Mouse (Mus musculus) bone marrow macrophage, adult 2 months (primary cell): ENCODE measurements around the gene Ola1. TPM values are rescaled to one million over a fixed set of nuclear protein-coding genes. Genes with fewer than 3 reads are reported as not detected.

ENCODE experiments used
- H3K27ac ChIP-seq: 2 replicates; pipeline ENCODE4 v1.5.1; 2012; ENCODE audit warnings: low read depth, low read length; ENCODE audit not compliant: insufficient read depth
- H3K4me1 ChIP-seq: 2 replicates; pipeline ENCODE4 v1.6.1; 2012; ENCODE audit warnings: low read length; ENCODE audit not compliant: control insufficient read depth, insufficient read depth
- H3K4me3 ChIP-seq: 2 replicates; pipeline ENCODE4 v1.5.1; 2012; ENCODE audit warnings: mild to moderate bottlenecking, low read length, moderate library complexity; ENCODE audit not compliant: insufficient read depth
- CTCF ChIP-seq: IDR thresholded peaks from 2 replicates; pipeline ENCODE4 v1.5.1; 2012; ENCODE audit warnings: low read depth, mild to moderate bottlenecking, low read length, moderate library complexity
- POLR2A ChIP-seq: IDR thresholded peaks from 2 replicates; pipeline ENCODE4 v1.6.1; 2012; ENCODE audit warnings: mild to moderate bottlenecking, low read depth, low read length, borderline replicate concordance
- polyA plus RNA-seq: library from polyadenylated mRNA; stranded (reverse); fragments of >200 nt; gene quantifications from 2 replicates; pipeline ENCODE4 v1.2.4, GENCODE M21; 2012; ENCODE audit not compliant: missing spikeins, insufficient read depth, insufficient read length

The Ola1 gene
- polyA plus RNA-seq, 1 experiment: 60.5 TPM

GRCm38 (mm10) chr2:73071201-73071600 lies 147.5 kb downstream of the Ola1 start:
- Histone ChIP-seq H3K4me1 (peaks cover 3% of the 10 kb centered on the region; the same call in 1 of the 2 replicates), H3K27ac (no peak overlapping the region), H3K4me3 (no peak overlapping the region)
- TF ChIP-seq POLR2A (no peak), CTCF (no peak)

- no peak overlapping the region for H3K4me3 ChIP-seq
- H3K27ac ChIP-seq: no peak overlapping the region
- TF ChIP-seq CTCF (no peak), POLR2A (no peak)
- H3K4me1 ChIP-seq: peaks cover 3% of the 10 kb centered on the region; the same call in 1 of the 2 replicates
Measured at GRCm38 (mm10) chr2:73070449-73071076, 148.2 kb downstream of the Ola1 start.

- no peak for TF ChIP-seq CTCF
- no peak for TF ChIP-seq POLR2A
- Histone ChIP-seq H3K27ac (no peak overlapping the region), H3K4me3 (no peak overlapping the region), H3K4me1 (peaks cover 3% of the 10 kb centered on the region; the same call in 1 of the 2 replicates)
Measured at GRCm38 (mm10) chr2:73069223-73069825, 149.4 kb downstream of the Ola1 start.

- 0 out of 2 replicates have a peak, but pooled peaks have one; percentile 24 for TF ChIP-seq CTCF
- TF ChIP-seq POLR2A: no peak
- Histone ChIP-seq H3K27ac (no peak overlapping the region), H3K4me1 (peaks cover 21% of the 10 kb centered on the region), H3K4me3 (no peak overlapping the region)
Measured at GRCm38 (mm10) chr2:73066307-73067167, 152.2 kb downstream of the Ola1 start.

GRCm38 (mm10) chr2:73063911-73064619 lies 154.7 kb downstream of the Ola1 start:
- Histone ChIP-seq H3K4me3 (no peak overlapping the region), H3K4me1 (peaks cover 22% of the 10 kb centered on the region), H3K27ac (no peak overlapping the region)
- no peak for TF ChIP-seq POLR2A
- no peak for TF ChIP-seq CTCF

- Histone ChIP-seq H3K4me3 (no peak overlapping the region), H3K27ac (no peak overlapping the region), H3K4me1 (peaks cover 34% of the 10 kb centered on the region)
- TF ChIP-seq POLR2A: no peak
- TF ChIP-seq CTCF: no peak
Measured at GRCm38 (mm10) chr2:73060259-73060585, 158.5 kb downstream of the Ola1 start.

- H3K4me1 ChIP-seq: peaks cover 39% of the 10 kb centered on the region
- no peak overlapping the region for H3K27ac ChIP-seq
- H3K4me3 ChIP-seq: no peak overlapping the region
- TF ChIP-seq CTCF: peak; percentile 33; the same call in 1 of the 2 replicates
- TF ChIP-seq POLR2A: no peak
Measured at GRCm38 (mm10) chr2:73059550-73060258, 159.0 kb downstream of the Ola1 start.

- H3K4me1 ChIP-seq: peaks cover 38% of the 10 kb centered on the region
- no peak for TF ChIP-seq CTCF
- TF ChIP-seq POLR2A: no peak
- H3K4me3 ChIP-seq: no peak overlapping the region
- no peak overlapping the region for H3K27ac ChIP-seq
Measured at GRCm38 (mm10) chr2:73058344-73058743, 160.4 kb downstream of the Ola1 start.

- Histone ChIP-seq H3K27ac (no peak overlapping the region), H3K4me3 (no peak overlapping the region), H3K4me1 (peaks cover 40% of the 10 kb centered on the region)
- no peak for TF ChIP-seq POLR2A
- no peak for TF ChIP-seq CTCF
Measured at GRCm38 (mm10) chr2:73057589-73057988, 161.1 kb downstream of the Ola1 start.
